Mouse (Mus musculus) heart, adult 2 months (tissue): Measurements from ENCODE around the gene Pmm2.
A peak's percentile ranks its signal among the peaks of the same experiment; 100 is the strongest.

Experiments used
- CTCF ChIP-seq: fragments of 200-600 bp; IDR thresholded peaks from 2 replicates; pipeline ENCODE4 v1.8.1; 2022; ENCODE audit warnings: antibody characterized with exemption, mild to moderate bottlenecking, moderate library complexity
- EP300 ChIP-seq: fragments of 200-500 bp; IDR thresholded peaks from 2 replicates; pipeline ENCODE4 v1.6.1; 2011; ENCODE audit warnings: low read depth, low read length, control low read depth; ENCODE audit not compliant: insufficient read depth
- POLR2A ChIP-seq: fragments of 200-500 bp; IDR thresholded peaks from 2 replicates; pipeline ENCODE4 v1.6.1; 2011; ENCODE audit warnings: mild to moderate bottlenecking, low read depth, low read length, control low read depth; ENCODE audit not compliant: insufficient read depth

DNA sequence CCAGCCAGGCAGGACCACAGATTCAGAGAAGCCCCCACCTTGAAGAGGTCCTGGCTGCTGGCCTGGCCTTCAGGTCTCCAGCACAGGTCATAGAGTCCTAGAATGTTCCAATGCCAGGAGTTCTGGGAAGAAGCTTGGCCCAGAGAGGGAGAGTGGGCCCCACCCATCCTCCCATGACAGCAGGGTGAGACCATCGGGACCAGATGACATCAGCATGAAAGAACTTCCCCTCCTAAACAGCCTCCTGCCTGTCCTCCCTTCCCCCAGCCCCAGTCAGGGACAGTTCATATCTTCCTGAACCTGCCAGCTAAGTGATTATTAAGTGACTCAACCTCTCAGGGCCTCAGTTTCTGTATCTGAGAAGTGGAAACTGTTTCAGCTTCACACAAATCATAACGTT, 29.0 kb downstream of the Pmm2 start:
- TF ChIP-seq POLR2A (no peak), CTCF (no peak), EP300 (peak; percentile 88)
